Mouse (Mus musculus): ENCODE measurements around the gene Armc2. TPM values are rescaled to one million over a fixed set of nuclear protein-coding genes. Genes with fewer than 3 reads are reported as not detected.
"Not testable (repeated sequence)": the region's sequence is repeated elsewhere in the genome, so short reads cannot be mapped to it uniquely, and the experiment has no call there.

Gene Armc2
- total RNA-seq, 2 experiments from 2014 or later = 0.28 TPM; not detected in 1

- ATAC-seq (replicated peaks; ENCODE audit: low FRiP score, low TSS enrichment, poor library complexity, severe bottlenecking) = no peak
These were observed 35.4 kb downstream of the Armc2 start for GRCm38 (mm10) chr10:41982821-41983220.

- peak; percentile 80 for ATAC-seq (replicated peaks; ENCODE audit: low FRiP score, low TSS enrichment, poor library complexity, severe bottlenecking)
These were observed 37.4 kb downstream of the Armc2 start for GRCm38 (mm10) chr10:41980772-41981383.

GRCm38 (mm10) chr10:41978403-41979234 lies 39.6 kb downstream of the Armc2 start:
- ATAC-seq (replicated peaks; ENCODE audit: low FRiP score, low TSS enrichment, poor library complexity, severe bottlenecking) = no peak

GRCm38 (mm10) chr10:41972676-41973075 lies 45.6 kb downstream of the Armc2 start:
- ATAC-seq (replicated peaks; ENCODE audit: low FRiP score, low TSS enrichment, poor library complexity, severe bottlenecking) = no peak

- ATAC-seq (replicated peaks; ENCODE audit: low FRiP score, low TSS enrichment, poor library complexity, severe bottlenecking) = no peak
These were observed 50.2 kb downstream of the Armc2 start for GRCm38 (mm10) chr10:41967915-41968635.

GRCm38 (mm10) chr10:41962725-41963124 lies 55.5 kb downstream of the Armc2 start:
- ATAC-seq (replicated peaks; ENCODE audit: low FRiP score, low TSS enrichment, poor library complexity, severe bottlenecking) = no peak

GRCm38 (mm10) chr10:41959808-41960207 lies 58.4 kb downstream of the Armc2 start:
- no peak for ATAC-seq (replicated peaks; ENCODE audit: low FRiP score, low TSS enrichment, poor library complexity, severe bottlenecking)

GRCm38 (mm10) chr10:41958677-41959274 lies 59.5 kb downstream of the Armc2 start:
- ATAC-seq (replicated peaks; ENCODE audit: low FRiP score, low TSS enrichment, poor library complexity, severe bottlenecking) = no peak

- ATAC-seq (replicated peaks; ENCODE audit: low FRiP score, low TSS enrichment, poor library complexity, severe bottlenecking) = no peak; the same call in 1 of the 2 replicates
These were observed 60.6 kb downstream of the Armc2 start for GRCm38 (mm10) chr10:41957421-41958225.

GRCm38 (mm10) chr10:41953528-41953864 lies 64.7 kb downstream of the Armc2 start:
- no peak for ATAC-seq (replicated peaks; ENCODE audit: low FRiP score, low TSS enrichment, poor library complexity, severe bottlenecking)

GRCm38 (mm10) chr10:41952850-41953527 lies 65.3 kb downstream of the Armc2 start:
- no peak for ATAC-seq (replicated peaks; ENCODE audit: low FRiP score, low TSS enrichment, poor library complexity, severe bottlenecking)

- not testable (repeated sequence) for ATAC-seq (replicated peaks; ENCODE audit: low FRiP score, low TSS enrichment, poor library complexity, severe bottlenecking)
These were observed 65.9 kb downstream of the Armc2 start for GRCm38 (mm10) chr10:41952354-41952753.

- ATAC-seq (replicated peaks; ENCODE audit: low FRiP score, low TSS enrichment, poor library complexity, severe bottlenecking) = no peak
These were observed 79.2 kb downstream of the Armc2 start for GRCm38 (mm10) chr10:41939090-41939489.

- ATAC-seq (replicated peaks; ENCODE audit: low FRiP score, low TSS enrichment, poor library complexity, severe bottlenecking) = no peak
These were observed 81.1 kb downstream of the Armc2 start for GRCm38 (mm10) chr10:41937176-41937575.

GRCm38 (mm10) chr10:41936100-41936499 lies 82.1 kb downstream of the Armc2 start:
- ATAC-seq (replicated peaks; ENCODE audit: low FRiP score, low TSS enrichment, poor library complexity, severe bottlenecking) = no peak

- ATAC-seq (replicated peaks; ENCODE audit: low FRiP score, low TSS enrichment, poor library complexity, severe bottlenecking) = no peak
These were observed 82.8 kb downstream of the Armc2 start for GRCm38 (mm10) chr10:41935476-41935829.

GRCm38 (mm10) chr10:41934633-41935475 lies 83.4 kb downstream of the Armc2 start:
- ATAC-seq (replicated peaks; ENCODE audit: low FRiP score, low TSS enrichment, poor library complexity, severe bottlenecking) = peak; percentile 46

- peak; percentile 55 for ATAC-seq (replicated peaks; ENCODE audit: low FRiP score, low TSS enrichment, poor library complexity, severe bottlenecking)
These were observed 84.7 kb downstream of the Armc2 start for GRCm38 (mm10) chr10:41933536-41933935.

Measured in megakaryocyte-erythroid progenitor cell, adult 5-6 weeks (primary cell).